Mouse (Mus musculus) induced T-regulatory cell, adult 2 months (primary cell): Measurements from ENCODE around the gene Syt7.
A peak's percentile ranks its signal among the peaks of the same experiment; 100 is the strongest.

Source experiments
- DNase-seq: peaks from one replicate; pipeline ENCODE4 v3.0.0-alpha.2; 2012; ENCODE audit warnings: low read depth

Syt7 gene

GRCm38 (mm10) chr19:10459907-10460306 is 71.0 kb downstream of the Syt7 start:
- no peak for DNase-seq

GRCm38 (mm10) chr19:10461584-10461983 is 72.7 kb downstream of the Syt7 start:
- DNase-seq = no peak

- no peak for DNase-seq
Observed at GRCm38 (mm10) chr19:10464427-10464826, 75.5 kb downstream of the Syt7 start.

DNA sequence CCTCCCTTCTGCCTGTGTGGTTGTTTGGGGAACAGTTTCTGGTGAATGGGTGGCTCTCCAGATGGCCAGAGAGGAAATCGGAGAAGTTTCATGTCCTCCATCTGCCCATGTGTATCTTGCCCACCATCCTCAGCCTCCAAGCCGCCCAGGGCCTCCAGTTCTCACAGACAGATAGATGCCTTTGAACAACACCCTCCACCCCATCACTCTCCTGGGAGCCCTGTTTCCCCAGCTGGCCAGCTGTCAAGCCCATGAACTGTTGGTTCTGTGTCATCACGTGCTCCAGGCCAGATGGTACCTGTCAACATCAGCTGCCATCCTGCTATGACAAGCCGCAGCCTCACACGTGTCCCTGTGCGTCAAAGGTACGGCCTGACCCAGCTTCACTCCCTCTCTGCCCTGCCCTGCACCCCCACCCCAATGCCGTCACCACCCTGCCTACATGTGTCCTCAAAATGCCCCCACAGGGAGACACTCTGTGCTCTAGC is 80.3 kb downstream of the Syt7 start:
- DNase-seq = no peak

- no peak for DNase-seq
Observed at GRCm38 (mm10) chr19:10472958-10473357, 84.1 kb downstream of the Syt7 start.

DNA sequence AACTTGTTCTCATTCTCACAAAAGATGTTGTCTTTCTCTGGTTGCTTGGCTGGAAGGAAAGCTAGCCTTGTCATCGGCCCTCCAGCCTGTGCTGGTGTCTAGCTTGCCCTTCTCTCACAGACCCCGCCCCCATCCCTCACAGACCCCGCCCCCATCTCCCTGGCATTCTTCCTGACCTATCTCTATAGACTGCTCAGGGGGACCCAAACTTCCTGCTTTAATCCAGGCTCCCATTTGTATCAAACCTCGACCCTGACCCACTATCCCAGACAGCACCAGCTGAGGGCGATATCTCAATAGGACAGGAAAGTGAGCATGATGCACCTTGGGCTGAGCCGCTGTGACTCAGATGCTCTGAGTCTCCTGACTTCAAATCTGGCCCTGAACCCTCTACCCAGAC is 84.9 kb downstream of the Syt7 start:
- no peak for DNase-seq

GRCm38 (mm10) chr19:10479541-10479940 is 90.7 kb downstream of the Syt7 start:
- DNase-seq = no peak

DNA sequence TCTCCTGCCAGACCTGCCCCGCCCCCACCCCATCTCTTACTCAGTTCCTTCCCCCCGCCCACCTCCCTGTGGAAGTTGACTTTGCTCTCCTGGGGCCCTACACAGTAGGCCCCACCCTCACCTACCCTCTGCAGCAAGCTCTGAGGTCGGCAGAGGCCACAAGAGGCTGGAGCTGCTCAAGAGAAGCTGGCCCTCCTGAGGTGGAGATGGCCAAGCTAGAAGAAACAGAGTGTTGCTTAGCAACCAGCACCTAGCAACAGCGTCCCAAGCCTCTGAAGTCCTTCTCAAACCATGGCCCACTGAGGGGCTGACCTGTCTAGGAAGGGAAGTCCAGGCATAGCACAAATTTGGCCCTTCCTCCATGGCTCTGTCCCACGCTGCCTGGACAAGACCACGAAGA is 93.8 kb downstream of the Syt7 start, which contains the start of gene Ppp1r32:
Gene Ppp1r32, minus strand, starts transcription at position 226 of the 400 bp plus-strand sequence.
- DNase-seq = no peak

GRCm38 (mm10) chr19:10486264-10486738 is 97.4 kb downstream of the Syt7 start:
- DNase-seq = peak; percentile 75

GRCm38 (mm10) chr19:10495670-10496069 is 106.8 kb downstream of the Syt7 start:
- DNase-seq = no peak

- DNase-seq = no peak
Observed at GRCm38 (mm10) chr19:10496976-10497375, 108.1 kb downstream of the Syt7 start.

GRCm38 (mm10) chr19:10497512-10498160 is 108.7 kb downstream of the Syt7 start:
- DNase-seq = no peak

DNA sequence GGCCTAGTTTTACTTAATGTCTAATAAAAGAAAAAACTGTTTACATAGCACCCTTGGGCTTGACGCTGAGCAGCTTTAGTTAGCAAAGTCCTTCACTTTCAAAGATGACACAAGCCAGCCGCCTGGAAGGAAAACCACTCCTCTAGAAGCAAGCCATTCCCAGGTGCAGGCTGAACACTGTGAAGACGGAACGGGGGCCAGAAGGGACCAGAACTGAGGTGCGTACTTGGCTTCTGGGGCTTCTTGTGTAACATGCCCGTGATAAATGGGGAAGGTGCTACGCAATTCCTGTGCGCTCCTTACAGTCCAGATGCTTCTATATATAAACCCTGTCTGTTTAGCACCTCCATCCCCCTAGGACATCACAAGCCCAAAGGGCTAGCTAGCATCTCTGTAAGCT is 111.7 kb downstream of the Syt7 start:
- DNase-seq = no peak

- DNase-seq = peak; percentile 71
Observed at GRCm38 (mm10) chr19:10502571-10502970, 113.7 kb downstream of the Syt7 start.
